Mouse (Mus musculus) midbrain, embryonic 13.5 days (tissue): Measurements from ENCODE around the gene Coro2a. TPM values are rescaled to one million over a fixed set of nuclear protein-coding genes. Genes with fewer than 3 reads are reported as not detected.

ENCODE experiments used
- ATAC-seq: fragments of 200-750 bp; cut with Nextera tagmentation; 2 replicates; pipeline ENCODE4 v1.8.0; 2017; ENCODE audit warnings: mild to moderate bottlenecking, moderate TSS enrichment, moderate library complexity
- H3K27ac ChIP-seq: fragments of 300-500 bp; sonication (generic); 2 replicates; pipeline ENCODE4 v1.5.1; 2015; ENCODE audit warnings: inconsistent platforms, mild to moderate bottlenecking, moderate library complexity
- H3K27me3 ChIP-seq: fragments of 300-500 bp; sonication (generic); 2 replicates; pipeline ENCODE4 v1.6.1; 2015; ENCODE audit warnings: mild to moderate bottlenecking, inconsistent platforms
- H3K36me3 ChIP-seq: fragments of 300-500 bp; sonication (generic); 2 replicates; pipeline ENCODE4 v1.6.1; 2015; ENCODE audit warnings: mild to moderate bottlenecking, inconsistent platforms
- H3K4me1 ChIP-seq: fragments of 300-500 bp; sonication (generic); replicated peaks from 2 replicates; pipeline ENCODE4 v1.6.1; 2015; ENCODE audit warnings: inconsistent platforms
- H3K4me2 ChIP-seq: fragments of 300-500 bp; sonication (generic); replicated peaks from 2 replicates; pipeline ENCODE4 v1.6.1; 2015; ENCODE audit warnings: moderate library complexity, mild to moderate bottlenecking, inconsistent platforms
- H3K4me3 ChIP-seq: fragments of 300-500 bp; sonication (generic); replicated peaks from 2 replicates; pipeline ENCODE4 v1.5.1; 2015; ENCODE audit warnings: mild to moderate bottlenecking, inconsistent platforms
- H3K9ac ChIP-seq: fragments of 300-500 bp; sonication (generic); replicated peaks from 2 replicates; pipeline ENCODE4 v1.6.1; 2015; ENCODE audit warnings: mild to moderate bottlenecking, inconsistent platforms
- H3K9me3 ChIP-seq: fragments of 300-500 bp; sonication (generic); 2 replicates; pipeline ENCODE4 v1.6.1; 2016; ENCODE audit warnings: mild to moderate bottlenecking, inconsistent platforms
- WGBS: fragments of 180-500 bp; shearing (Covaris S2); methylation state at CpG from one replicate; pipeline ENCODE4 v1.1.7; 2015; 5-methylcytosine and 5-hydroxymethylcytosine counted together
- polyA plus RNA-seq: library from polyadenylated mRNA; unstranded; fragments of >200 nt; fragmentation: Nextera tagmentation; extraction: Ambion mirVana; gene quantifications from 2 replicates; pipeline ENCODE4 v1.2.1, GENCODE M21; 2015

Coro2a gene
- polyA plus RNA-seq, 1 experiment from 2014 or later, result 2.5 TPM

DNA sequence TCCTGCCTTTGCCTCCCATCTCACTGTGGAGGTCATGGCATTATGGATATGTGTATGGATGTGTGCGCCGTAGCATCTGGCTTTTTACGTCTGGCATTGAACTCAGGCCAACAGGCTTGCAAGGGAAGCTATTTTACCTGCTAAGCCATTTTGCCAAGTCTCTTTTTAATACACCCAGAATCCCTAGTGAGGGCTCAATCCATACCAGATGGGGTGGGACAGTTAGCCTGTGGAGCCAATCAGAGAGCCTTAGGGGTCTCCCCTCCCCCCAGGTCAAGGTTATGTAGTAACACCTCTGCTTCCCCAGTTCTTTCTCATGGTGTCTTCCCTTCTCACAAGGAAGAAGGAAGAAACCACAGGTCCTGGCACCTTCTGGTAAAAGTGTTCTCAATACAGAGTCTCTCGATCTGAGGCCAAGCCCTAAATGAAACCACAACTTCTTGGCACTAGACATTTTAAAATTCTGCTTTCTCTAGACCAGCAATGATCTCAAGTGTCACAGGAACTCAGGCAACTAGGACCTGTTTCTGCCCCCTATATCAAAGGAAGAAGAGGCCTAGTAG lies 36.5 kb downstream of the Coro2a start:
- no peaks in the 10 kb centered on the region for H3K27me3 ChIP-seq
- no peak overlapping the region for H3K4me2 ChIP-seq
- no peaks in the 10 kb centered on the region for H3K36me3 ChIP-seq
- WGBS, result 96% methylated on average over 4 of the region's 4 CpGs
- no peaks in the 10 kb centered on the region for H3K9me3 ChIP-seq
- H3K9ac ChIP-seq, result no peak overlapping the region
- peaks cover 9% of the 10 kb centered on the region for H3K4me1 ChIP-seq
- H3K4me3 ChIP-seq, result no peak overlapping the region
- no peak for ATAC-seq
- no peak overlapping the region for H3K27ac ChIP-seq

DNA sequence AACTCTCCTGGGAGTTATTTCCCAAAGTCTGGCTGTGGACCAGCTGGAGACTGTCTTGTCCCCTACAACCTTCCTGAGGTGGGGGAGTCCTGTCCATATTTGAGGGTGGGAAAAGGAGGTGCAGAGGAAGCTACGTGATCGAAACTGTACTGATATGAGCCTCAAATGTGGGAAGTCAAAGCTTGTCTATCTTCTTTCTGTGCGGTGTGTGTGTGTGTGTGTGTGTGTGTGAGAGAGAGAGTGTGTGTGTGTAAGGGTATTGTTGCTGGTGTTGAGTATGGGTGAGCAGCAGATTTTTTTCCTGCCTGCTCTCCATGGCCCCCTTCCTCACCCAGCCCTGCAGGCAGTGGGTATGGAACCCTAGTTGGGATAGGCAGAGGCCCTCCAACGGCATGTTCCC lies 37.8 kb downstream of the Coro2a start:
- H3K27me3 ChIP-seq, result no peaks in the 10 kb centered on the region
- no peak for ATAC-seq
- no peak overlapping the region for H3K4me3 ChIP-seq
- 95% methylated on average over 4 of the region's 4 CpGs for WGBS
- no peak overlapping the region for H3K27ac ChIP-seq
- no peaks in the 10 kb centered on the region for H3K4me1 ChIP-seq
- H3K4me2 ChIP-seq, result no peak overlapping the region
- no peaks in the 10 kb centered on the region for H3K36me3 ChIP-seq
- H3K9me3 ChIP-seq, result no peaks in the 10 kb centered on the region
- H3K9ac ChIP-seq, result no peak overlapping the region

DNA sequence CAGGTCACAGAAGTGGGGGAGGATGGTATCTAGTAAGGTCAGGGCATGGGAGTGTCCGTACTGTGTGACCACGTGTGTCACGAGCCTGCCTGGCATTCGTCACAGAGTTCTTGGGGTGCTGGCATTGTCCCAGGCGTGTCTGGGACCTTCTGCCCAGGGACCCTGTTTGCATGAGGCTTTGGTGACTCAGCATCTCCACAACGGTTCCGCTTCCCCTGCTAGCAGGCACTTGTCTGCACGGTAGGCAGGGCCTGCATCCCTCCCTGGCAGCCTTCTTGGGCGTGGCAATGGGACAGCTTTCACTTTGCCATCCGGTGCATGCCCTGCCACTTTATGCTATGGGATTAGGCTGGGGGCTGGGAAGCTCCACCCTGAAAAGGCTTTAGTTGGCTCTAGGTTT lies 38.2 kb downstream of the Coro2a start:
- ATAC-seq, result no peak
- 70% methylated on average over 10 of the region's 10 CpGs for WGBS
- no peaks in the 10 kb centered on the region for H3K27me3 ChIP-seq

DNA sequence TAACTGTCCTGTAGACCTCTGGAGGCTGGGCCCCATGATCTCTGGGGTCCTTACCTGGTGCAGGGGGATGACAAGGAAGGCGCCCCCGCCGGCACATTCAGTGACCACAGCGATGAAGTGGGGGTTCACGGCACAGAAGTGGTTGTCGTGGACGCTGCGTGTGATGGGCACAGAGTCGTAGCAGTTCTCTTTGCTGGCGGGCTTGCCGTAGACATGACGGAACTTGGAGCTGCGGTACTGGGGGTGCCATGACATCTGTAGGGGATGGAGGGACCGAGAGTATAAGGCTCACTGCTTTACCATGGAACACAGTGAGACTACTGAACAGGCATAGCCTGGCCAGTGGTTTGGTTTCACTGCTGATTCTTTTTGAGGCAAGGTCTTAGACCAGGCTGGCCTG lies 39.2 kb downstream of the Coro2a start:
- WGBS, result 96% methylated on average over 14 of the region's 14 CpGs

More for the DNA sequence above, 38.2 kb downstream of the Coro2a start:
- Histone ChIP-seq H3K4me3 (no peak overlapping the region), H3K4me1 (no peaks in the 10 kb centered on the region), H3K4me2 (no peak overlapping the region), H3K36me3 (no peaks in the 10 kb centered on the region), H3K9me3 (no peaks in the 10 kb centered on the region), H3K9ac (no peak overlapping the region), H3K27ac (no peak overlapping the region)

DNA sequence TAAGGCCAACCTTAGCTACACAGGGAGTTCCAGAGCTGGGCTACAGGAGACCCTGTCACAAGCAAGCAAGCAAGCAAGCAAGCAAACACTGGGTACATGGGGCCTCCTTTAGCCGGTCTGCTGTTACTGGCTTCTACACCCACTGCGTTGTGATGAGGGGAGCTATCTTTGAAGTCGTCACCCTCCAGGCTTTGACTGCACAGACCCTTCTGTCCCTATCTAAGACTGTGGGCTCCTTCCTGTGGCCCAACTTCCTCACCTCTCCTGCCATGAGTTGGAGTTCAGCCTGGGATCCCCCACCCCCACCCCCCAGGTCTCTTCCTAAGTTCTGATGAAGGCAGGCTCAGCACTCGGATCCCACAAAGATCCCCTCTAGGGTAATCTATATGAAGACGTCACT lies 40.0 kb downstream of the Coro2a start:
- H3K27me3 ChIP-seq, result no peaks in the 10 kb centered on the region
- H3K9me3 ChIP-seq, result no peaks in the 10 kb centered on the region
- WGBS, result 79% methylated on average over 5 of the region's 5 CpGs
- no peaks in the 10 kb centered on the region for H3K4me1 ChIP-seq
- no peak overlapping the region for H3K4me3 ChIP-seq
- H3K27ac ChIP-seq, result no peak overlapping the region
- no peaks in the 10 kb centered on the region for H3K36me3 ChIP-seq
- no peak overlapping the region for H3K9ac ChIP-seq
- no peak for ATAC-seq
- H3K4me2 ChIP-seq, result no peak overlapping the region

More for the DNA sequence above, 39.2 kb downstream of the Coro2a start:
- Histone ChIP-seq H3K36me3 (no peaks in the 10 kb centered on the region), H3K4me3 (no peak overlapping the region), H3K9me3 (no peaks in the 10 kb centered on the region), H3K4me1 (no peaks in the 10 kb centered on the region), H3K27me3 (no peaks in the 10 kb centered on the region), H3K27ac (no peak overlapping the region), H3K4me2 (no peak overlapping the region), H3K9ac (no peak overlapping the region)
- no peak for ATAC-seq

DNA sequence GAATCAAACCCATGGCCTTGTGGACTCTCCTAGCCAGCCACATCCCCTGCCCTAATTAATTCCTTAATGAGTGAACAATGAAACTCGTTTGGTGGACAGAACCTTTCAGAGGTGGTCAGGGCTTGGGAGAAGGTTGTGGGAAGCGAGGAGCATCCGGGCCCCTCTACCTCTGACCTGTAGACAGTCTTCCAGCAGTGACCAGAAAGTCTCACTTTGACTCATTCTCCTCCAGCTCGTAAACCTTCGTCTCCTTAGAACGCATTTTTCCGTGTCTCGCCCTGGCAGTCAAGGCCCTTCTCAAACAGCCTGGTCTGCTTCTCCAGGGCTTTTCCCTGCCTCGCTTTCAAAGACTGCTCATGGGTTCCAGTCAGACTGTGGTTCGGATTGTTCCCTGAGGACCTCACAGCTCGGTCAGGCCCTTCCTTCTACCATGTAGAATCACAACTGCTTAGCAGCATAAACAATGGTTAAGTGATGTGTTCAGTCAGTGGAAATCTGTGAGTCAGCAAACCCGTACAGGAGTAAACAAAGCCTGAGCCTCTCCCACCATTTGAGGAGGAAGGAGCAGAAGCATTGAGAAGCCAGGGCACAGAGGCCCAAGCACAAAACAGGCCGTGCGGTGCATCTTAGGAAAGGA lies 41.8 kb downstream of the Coro2a start:
- Histone ChIP-seq H3K9me3 (no peaks in the 10 kb centered on the region), H3K4me1 (no peaks in the 10 kb centered on the region), H3K4me3 (no peak overlapping the region), H3K36me3 (no peaks in the 10 kb centered on the region), H3K27me3 (no peaks in the 10 kb centered on the region), H3K27ac (no peak overlapping the region), H3K9ac (no peak overlapping the region), H3K4me2 (no peak overlapping the region)
- no peak for ATAC-seq
- 85% methylated on average over 14 of the region's 14 CpGs for WGBS

DNA sequence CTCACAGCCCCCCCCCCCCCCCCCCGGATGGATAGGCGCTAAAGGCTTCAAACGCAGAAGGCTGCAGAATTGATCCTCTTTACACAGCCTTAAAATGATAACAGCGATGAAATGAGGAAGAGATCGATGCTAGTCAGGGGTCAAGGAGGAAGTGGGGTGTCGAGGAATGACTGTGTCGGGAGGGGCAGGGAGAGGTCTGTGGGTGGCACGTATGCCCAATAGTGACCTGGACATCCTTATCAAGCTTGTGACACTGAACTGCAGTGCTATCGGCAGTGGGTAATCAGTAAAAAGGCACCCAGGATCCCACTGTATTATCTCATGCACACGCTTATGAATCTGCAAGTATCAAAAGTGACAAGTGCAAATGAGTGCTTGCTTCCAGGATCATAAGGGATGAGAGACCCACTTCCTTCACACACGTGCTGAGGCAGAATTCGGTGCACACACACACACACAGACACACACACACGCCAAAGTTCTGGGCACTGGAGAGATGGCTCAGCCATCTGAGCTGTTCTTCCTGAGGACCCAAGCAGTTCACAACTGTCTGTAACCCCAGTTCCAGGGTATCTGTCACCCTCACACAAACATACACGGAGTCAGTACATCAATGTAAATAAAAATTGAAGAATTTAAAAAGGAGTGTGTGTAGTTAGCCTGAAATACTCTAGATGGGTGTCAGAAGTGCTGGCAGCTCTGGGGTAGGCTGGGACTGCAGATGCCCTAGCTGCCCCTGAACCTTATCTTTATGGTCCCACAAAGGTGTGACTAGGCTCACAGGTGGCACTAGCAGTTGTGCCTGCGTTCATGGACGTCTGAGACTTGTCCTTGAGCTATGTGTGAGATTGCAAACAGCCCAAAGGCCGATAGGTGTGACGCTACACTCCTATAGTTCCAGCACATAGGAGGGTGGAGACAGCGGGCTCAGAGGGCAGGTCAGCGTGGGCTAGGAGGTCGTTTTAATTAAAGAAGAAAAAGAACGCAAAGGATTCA lies 43.0 kb downstream of the Coro2a start:
- H3K9ac ChIP-seq, result no peak overlapping the region
- no peak for ATAC-seq
- no peaks in the 10 kb centered on the region for H3K36me3 ChIP-seq
- no peak overlapping the region for H3K4me2 ChIP-seq
- no peak overlapping the region for H3K4me3 ChIP-seq
- no peaks in the 10 kb centered on the region for H3K9me3 ChIP-seq
- no peaks in the 10 kb centered on the region for H3K27me3 ChIP-seq
- no peaks in the 10 kb centered on the region for H3K4me1 ChIP-seq
- H3K27ac ChIP-seq, result no peak overlapping the region
- 80% methylated on average over 22 of the region's 22 CpGs for WGBS

DNA sequence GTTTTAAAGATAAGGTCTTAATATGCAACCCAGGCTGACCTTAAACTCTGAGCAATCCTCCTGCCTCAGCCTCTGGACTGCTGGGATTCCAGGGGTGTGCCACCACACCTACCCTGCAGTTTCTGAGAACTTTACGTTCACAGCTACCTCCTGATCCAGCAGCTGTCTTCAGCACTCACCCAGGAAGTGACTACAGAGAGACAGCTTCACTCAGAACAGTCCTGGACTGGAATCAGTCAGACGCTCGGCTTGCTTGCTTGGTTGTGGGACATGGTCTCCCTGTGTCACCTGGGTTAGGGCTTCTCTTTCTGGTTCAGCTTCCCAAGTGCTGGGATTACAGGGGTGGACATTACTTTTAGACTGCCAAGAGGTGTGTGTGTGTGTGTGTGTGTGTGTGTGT lies 45.1 kb downstream of the Coro2a start:
- no peaks in the 10 kb centered on the region for H3K9me3 ChIP-seq
- no peak overlapping the region for H3K9ac ChIP-seq
- H3K36me3 ChIP-seq, result no peaks in the 10 kb centered on the region
- 75% methylated on average over 3 of the region's 3 CpGs for WGBS
- H3K27ac ChIP-seq, result no peak overlapping the region
- H3K4me2 ChIP-seq, result no peak overlapping the region
- H3K4me3 ChIP-seq, result no peak overlapping the region
- H3K4me1 ChIP-seq, result no peaks in the 10 kb centered on the region
- H3K27me3 ChIP-seq, result no peaks in the 10 kb centered on the region
- no peak for ATAC-seq

DNA sequence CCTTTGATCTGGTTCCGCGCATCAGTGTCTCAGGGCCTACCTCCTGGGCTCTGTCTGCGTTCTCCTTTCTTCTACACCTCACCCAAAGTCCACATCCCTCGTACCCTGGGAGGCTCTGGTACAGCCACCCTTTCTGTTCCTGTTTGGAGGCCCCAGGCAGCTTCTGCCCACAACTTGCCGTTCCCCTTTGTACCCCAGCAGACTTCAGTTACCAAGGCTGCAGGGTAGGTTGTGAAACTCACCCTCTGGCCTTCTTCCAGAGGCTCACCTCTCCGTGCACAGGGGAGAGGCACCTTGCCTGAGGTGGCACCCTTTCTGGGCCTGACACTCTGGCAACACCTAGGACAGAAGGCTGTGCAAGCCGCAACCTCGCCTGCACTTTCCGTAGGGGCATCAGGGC lies 46.2 kb downstream of the Coro2a start:
- WGBS, result 86% methylated on average over 9 of the region's 9 CpGs
- H3K9ac ChIP-seq, result no peak overlapping the region
- no peaks in the 10 kb centered on the region for H3K9me3 ChIP-seq
- ATAC-seq, result no peak
- no peaks in the 10 kb centered on the region for H3K36me3 ChIP-seq
- no peak overlapping the region for H3K4me3 ChIP-seq
- no peaks in the 10 kb centered on the region for H3K27me3 ChIP-seq
- H3K4me1 ChIP-seq, result no peaks in the 10 kb centered on the region
- no peak overlapping the region for H3K4me2 ChIP-seq
- no peak overlapping the region for H3K27ac ChIP-seq

DNA sequence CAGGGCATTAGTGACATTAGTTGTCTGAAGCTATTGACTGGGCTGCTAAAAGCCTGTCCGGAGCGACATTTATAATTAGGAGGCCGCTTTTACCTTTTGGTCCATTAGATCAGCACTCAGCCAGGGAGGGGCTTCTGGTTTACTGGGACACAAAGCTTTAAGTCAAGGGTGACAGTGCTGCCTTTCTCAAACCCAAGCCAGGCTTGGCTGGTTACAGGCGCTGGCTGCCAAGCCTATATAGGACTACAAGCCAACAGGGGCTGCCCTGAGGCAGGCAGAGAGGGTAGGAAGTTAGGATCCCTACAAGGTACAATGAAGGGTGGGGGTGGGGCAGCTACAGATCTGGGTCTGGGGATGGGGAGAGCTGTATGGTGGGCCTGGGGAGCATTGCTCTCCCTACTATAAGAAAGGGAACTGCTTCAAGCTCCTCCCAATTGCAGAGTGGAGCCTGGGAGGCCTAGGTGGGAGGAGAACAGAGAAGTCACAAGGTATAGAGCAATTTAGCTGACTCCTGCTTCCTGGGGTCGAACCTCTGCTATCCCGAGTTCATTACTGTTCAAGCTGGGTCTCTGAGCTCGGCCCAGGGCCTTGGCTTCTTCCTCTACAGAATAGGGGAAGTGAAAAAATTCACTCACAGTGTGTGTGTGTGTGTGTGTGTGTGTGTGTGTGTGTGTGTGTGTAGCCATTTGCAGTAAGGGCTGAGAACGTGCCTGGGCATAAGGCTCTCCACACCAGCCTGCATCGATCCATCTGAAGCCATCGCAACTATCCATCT lies 47.5 kb downstream of the Coro2a start:
- H3K9me3 ChIP-seq, result no peaks in the 10 kb centered on the region
- no peaks in the 10 kb centered on the region for H3K4me1 ChIP-seq
- H3K9ac ChIP-seq, result no peak overlapping the region
- no peak for ATAC-seq
- H3K27me3 ChIP-seq, result no peaks in the 10 kb centered on the region
- H3K27ac ChIP-seq, result no peak overlapping the region
- 81% methylated on average over 10 of the region's 10 CpGs for WGBS
- H3K36me3 ChIP-seq, result no peaks in the 10 kb centered on the region
- H3K4me2 ChIP-seq, result no peak overlapping the region
- no peak overlapping the region for H3K4me3 ChIP-seq

DNA sequence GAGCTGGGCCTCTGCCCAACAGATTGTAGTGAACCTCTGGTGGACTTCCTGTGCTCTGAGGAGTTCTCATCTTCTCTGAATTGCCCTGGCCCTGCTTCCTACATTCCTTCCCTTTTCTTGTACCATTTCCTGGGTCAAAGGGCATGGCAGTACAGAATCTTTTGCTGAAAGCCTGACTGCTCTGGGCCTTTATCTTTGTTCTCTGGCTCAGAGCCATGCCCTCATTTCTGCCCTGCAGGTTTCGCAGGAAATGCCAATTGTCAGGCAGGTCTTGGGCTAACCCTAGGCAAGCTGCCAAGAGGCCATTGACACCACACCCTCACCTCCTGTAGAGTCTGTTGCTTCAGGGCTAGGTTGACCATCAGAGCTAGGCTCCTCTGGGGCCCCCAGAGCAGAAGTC lies 48.1 kb downstream of the Coro2a start:
- H3K27me3 ChIP-seq, result no peaks in the 10 kb centered on the region
- no peak overlapping the region for H3K9ac ChIP-seq
- H3K27ac ChIP-seq, result no peak overlapping the region
- no peaks in the 10 kb centered on the region for H3K36me3 ChIP-seq
- 64% methylated on average over 1 of the region's 1 CpGs for WGBS
- H3K4me3 ChIP-seq, result no peak overlapping the region
- no peak overlapping the region for H3K4me2 ChIP-seq
- no peak for ATAC-seq
- H3K4me1 ChIP-seq, result no peaks in the 10 kb centered on the region
- no peaks in the 10 kb centered on the region for H3K9me3 ChIP-seq

DNA sequence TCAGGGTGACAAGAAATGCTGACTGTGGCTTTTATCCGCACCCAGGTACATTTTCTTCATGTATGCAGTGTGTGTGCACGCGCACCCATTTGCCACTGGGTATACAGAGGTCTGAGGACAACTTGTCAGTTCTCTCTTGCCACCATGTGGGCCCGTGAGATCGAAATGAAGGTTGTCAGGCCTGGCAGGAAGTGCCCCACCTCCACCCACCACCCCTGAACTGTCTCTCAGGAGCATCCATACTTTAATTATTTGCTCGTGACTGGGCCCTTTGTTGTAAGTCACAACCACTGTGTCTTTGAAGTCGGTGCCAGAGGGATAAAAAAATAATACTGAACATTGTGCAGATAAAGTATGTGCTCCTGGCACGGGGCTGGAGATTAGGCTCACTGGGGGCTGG lies 51.6 kb downstream of the Coro2a start:
- Histone ChIP-seq H3K27me3 (no peaks in the 10 kb centered on the region), H3K4me2 (no peak overlapping the region), H3K4me3 (no peak overlapping the region), H3K9ac (no peak overlapping the region), H3K4me1 (peaks cover 6% of the 10 kb centered on the region; the same call in 1 of the 2 replicates), H3K27ac (no peak overlapping the region), H3K9me3 (no peaks in the 10 kb centered on the region), H3K36me3 (no peaks in the 10 kb centered on the region)
- WGBS, result 65% methylated on average over 8 of the region's 8 CpGs
- ATAC-seq, result no peak
